Mouse (Mus musculus): ENCODE results near the gene Chrne. TPM values are rescaled to one million over a fixed set of nuclear protein-coding genes. Genes with fewer than 3 reads are reported as not detected.
A peak's percentile ranks its signal among the peaks of the same experiment; 100 is the strongest.

Chrne gene
- polyA plus RNA-seq (2012; rRNA removed): 0.66 and 0.99 TPM in 2 replicates

DNA sequence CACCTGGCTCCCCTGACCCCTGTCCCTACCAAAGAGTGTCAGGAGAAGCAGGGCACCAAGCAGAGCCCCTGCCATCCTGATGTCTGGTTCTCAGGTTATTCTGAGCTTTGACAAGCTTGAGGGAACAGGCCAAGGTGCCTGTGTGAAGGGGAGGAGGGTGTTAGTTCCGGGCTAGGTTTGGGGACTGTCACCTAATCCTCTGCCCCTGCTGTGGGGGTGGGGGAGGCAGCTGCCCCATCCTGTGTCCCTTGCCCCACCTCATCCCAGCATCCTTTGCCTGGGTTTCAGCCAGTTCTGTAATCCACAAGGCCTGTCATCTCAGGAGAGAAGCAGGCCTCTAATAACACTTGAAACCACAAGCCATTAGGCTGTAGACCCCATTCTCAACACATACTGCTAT is at the start of gene Chrne:
TSS of gene Chrne (minus strand) at position 116 of the 400 bp plus-strand sequence.
- Histone ChIP-seq H3K4me3 (ENCODE audit: extremely low read depth, insufficient read depth, insufficient read length) (no peak within 1 kb of the TSS), H3K27me3 (ENCODE audit: control insufficient read depth, insufficient read depth, low read length) (no peaks in the 10 kb centered on the region), H3K36me3 (ENCODE audit: control insufficient read depth, insufficient read depth, low read length) (no peaks in the 10 kb centered on the region), H3K4me1 (ENCODE audit: control insufficient read depth, insufficient read depth, insufficient read length) (peaks cover 8% of the 10 kb centered on the region; the same call in 1 of the 2 replicates), H3K27ac (ENCODE audit: insufficient read depth, low read length) (no peak within 1 kb of the TSS)
- DNase-seq (ENCODE audit: low read depth in 1 of 2, low spot score in 2 of 2): no peak
- no peak for TF ChIP-seq CTCF (IDR thresholded peaks at IDR 0.05; ENCODE audit: extremely low read depth, insufficient read depth, insufficient read length, insufficient replicate concordance)
- no peak for TF ChIP-seq POLR2A (IDR thresholded peaks at IDR 0.05; ENCODE audit: low read depth, low read length)
- 93% methylated on average over 1 of the region's 1 CpGs for WGBS

DNA sequence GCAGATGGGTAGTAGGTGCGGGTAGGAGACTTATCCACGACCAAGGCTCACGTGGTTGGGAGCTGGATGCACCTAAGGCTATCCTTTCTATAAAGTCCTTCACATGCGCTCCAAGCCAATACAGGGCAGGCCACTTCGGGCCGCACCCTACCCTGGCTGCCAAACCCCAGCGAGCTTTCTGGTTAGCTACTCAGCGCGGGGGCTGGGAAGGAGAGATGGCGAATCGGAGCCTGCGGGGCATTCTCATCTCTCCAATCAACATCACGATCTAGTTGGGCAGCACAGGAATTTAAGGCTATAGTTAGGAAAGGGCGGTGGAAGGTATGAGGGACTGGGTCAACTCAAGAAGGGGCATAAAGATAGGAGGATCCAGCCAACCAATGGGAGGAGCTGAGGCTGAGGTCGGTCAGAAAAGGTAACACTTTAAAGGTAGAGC is 49.3 kb upstream of the Chrne start:
- WGBS: 2% methylated on average over 15 of the region's 15 CpGs
- H3K4me1 ChIP-seq (ENCODE audit: control insufficient read depth, insufficient read depth, insufficient read length): peaks cover 9% of the 10 kb centered on the region; the same call in 1 of the 2 replicates
- no peaks in the 10 kb centered on the region for H3K27me3 ChIP-seq (ENCODE audit: control insufficient read depth, insufficient read depth, low read length)
- H3K27ac ChIP-seq (ENCODE audit: insufficient read depth, low read length): peak overlapping the region; percentile 77
- TF ChIP-seq CTCF (IDR thresholded peaks at IDR 0.05; ENCODE audit: extremely low read depth, insufficient read depth, insufficient read length, insufficient replicate concordance) (no peak), POLR2A (IDR thresholded peaks at IDR 0.05; ENCODE audit: low read depth, low read length) (no peak)
- peak overlapping the region; percentile 63 for H3K4me3 ChIP-seq (ENCODE audit: extremely low read depth, insufficient read depth, insufficient read length)
- H3K36me3 ChIP-seq (ENCODE audit: control insufficient read depth, insufficient read depth, low read length): peaks cover 14% of the 10 kb centered on the region
- DNase-seq (ENCODE audit: low read depth in 1 of 2, low spot score in 2 of 2): no peak

DNA sequence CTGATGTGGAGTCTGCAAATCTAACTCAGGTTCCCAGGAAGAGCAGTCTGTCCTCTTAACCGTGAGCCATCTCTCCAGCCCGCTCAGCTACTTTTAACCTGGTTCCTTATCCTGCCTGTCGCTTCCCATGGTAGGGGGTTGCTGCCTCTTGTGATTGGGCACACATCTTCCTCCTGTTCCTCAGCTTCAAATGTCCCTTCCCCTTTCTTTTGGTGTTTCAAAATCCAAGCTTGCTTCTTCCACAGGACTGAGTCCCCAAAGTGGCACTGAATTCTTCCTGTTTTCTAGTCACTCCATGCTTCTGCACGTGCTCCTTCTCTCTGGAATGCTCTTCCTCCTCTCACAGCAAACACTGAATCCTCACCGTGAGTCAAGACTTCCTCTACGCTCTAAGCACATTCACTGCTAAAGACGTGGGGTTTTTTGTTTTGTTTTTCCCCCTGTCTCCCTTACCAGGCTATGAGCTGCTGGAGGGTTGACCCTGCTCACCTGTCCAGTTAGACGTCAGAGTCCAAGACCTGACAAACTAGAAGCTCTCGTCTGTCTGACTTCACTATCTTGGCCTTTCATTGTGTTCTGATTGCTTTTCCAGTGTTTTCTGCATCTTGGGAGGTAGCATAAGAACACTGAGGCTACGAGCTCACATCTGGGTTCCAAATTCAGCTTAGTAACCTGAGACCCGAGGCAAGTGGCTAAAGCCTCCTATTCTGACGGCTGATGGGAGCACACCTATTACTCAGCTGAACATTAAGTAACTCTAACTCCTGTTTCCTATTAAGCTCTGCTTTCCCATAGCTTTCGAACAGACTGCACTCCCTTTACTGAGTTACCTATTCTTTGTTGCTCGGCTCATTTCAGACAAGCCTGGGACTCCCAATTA is 48.5 kb upstream of the Chrne start:
- no peak for DNase-seq (ENCODE audit: low read depth in 1 of 2, low spot score in 2 of 2)
- TF ChIP-seq POLR2A (IDR thresholded peaks at IDR 0.05; ENCODE audit: low read depth, low read length) (no peak), CTCF (IDR thresholded peaks at IDR 0.05; ENCODE audit: extremely low read depth, insufficient read depth, insufficient read length, insufficient replicate concordance) (no peak)
- Histone ChIP-seq H3K36me3 (ENCODE audit: control insufficient read depth, insufficient read depth, low read length) (peaks cover 20% of the 10 kb centered on the region), H3K4me3 (ENCODE audit: extremely low read depth, insufficient read depth, insufficient read length) (no peak overlapping the region), H3K4me1 (ENCODE audit: control insufficient read depth, insufficient read depth, insufficient read length) (peaks cover 9% of the 10 kb centered on the region; the same call in 1 of the 2 replicates), H3K27me3 (ENCODE audit: control insufficient read depth, insufficient read depth, low read length) (no peaks in the 10 kb centered on the region), H3K27ac (ENCODE audit: insufficient read depth, low read length) (no peak overlapping the region)
- WGBS: 82% methylated on average over 14 of the region's 14 CpGs

DNA sequence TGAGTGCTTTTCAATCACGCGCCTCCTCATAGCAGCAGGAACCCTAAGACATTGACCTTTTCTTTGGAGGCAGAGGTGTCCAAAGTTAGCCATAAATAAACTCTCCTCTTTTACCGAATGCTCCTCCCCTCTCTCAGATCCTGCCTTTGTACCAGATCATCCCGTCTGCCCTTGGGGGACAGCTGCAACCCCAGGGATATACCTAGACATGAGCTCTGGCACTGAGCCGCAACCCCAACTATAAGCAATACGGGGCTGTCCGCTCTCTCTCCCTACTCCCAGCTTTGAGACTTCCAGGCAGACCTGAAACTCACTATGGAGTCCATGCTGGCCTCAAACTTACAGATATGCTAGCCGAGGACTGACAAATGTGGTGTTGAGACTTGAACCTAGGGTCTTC is 47.7 kb upstream of the Chrne start:
- Histone ChIP-seq H3K27me3 (ENCODE audit: control insufficient read depth, insufficient read depth, low read length) (no peaks in the 10 kb centered on the region), H3K4me3 (ENCODE audit: extremely low read depth, insufficient read depth, insufficient read length) (no peak overlapping the region), H3K4me1 (ENCODE audit: control insufficient read depth, insufficient read depth, insufficient read length) (peaks cover 9% of the 10 kb centered on the region; the same call in 1 of the 2 replicates), H3K36me3 (ENCODE audit: control insufficient read depth, insufficient read depth, low read length) (peaks cover 20% of the 10 kb centered on the region), H3K27ac (ENCODE audit: insufficient read depth, low read length) (no peak overlapping the region)
- no peak for DNase-seq (ENCODE audit: low read depth in 1 of 2, low spot score in 2 of 2)
- 96% methylated on average over 8 of the region's 8 CpGs for WGBS
- TF ChIP-seq CTCF (IDR thresholded peaks at IDR 0.05; ENCODE audit: extremely low read depth, insufficient read depth, insufficient read length, insufficient replicate concordance) (no peak), POLR2A (IDR thresholded peaks at IDR 0.05; ENCODE audit: low read depth, low read length) (no peak)

DNA sequence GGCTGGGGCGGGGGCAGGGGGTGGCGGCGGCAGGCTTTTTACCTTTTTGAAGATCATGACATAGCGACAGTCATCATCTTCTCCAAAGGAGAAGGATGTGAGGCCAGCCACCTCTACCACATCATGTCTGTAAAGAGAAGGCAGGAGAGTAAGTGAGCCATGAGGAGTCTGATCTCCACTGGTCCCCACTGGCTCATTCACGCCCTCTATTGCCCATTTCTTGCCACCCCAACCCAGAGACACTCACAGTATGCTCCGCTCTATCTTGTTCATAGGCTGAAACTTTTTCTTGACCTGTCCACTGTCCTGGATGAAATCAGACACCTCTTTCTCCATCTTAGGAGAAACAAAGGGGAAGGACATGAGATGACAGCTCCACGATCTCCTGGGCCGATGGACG is 45.7 kb upstream of the Chrne start:
- TF ChIP-seq POLR2A (IDR thresholded peaks at IDR 0.05; ENCODE audit: low read depth, low read length): no peak
- no peak for TF ChIP-seq CTCF (IDR thresholded peaks at IDR 0.05; ENCODE audit: extremely low read depth, insufficient read depth, insufficient read length, insufficient replicate concordance)
- no peak overlapping the region for H3K27ac ChIP-seq (ENCODE audit: insufficient read depth, low read length)
- 96% methylated on average over 9 of the region's 9 CpGs for WGBS
- H3K4me3 ChIP-seq (ENCODE audit: extremely low read depth, insufficient read depth, insufficient read length): no peak overlapping the region
- H3K36me3 ChIP-seq (ENCODE audit: control insufficient read depth, insufficient read depth, low read length): peaks cover 20% of the 10 kb centered on the region
- peaks cover 4% of the 10 kb centered on the region; the same call in 1 of the 2 replicates for H3K4me1 ChIP-seq (ENCODE audit: control insufficient read depth, insufficient read depth, insufficient read length)
- no peak for DNase-seq (ENCODE audit: low read depth in 1 of 2, low spot score in 2 of 2)
- no peaks in the 10 kb centered on the region for H3K27me3 ChIP-seq (ENCODE audit: control insufficient read depth, insufficient read depth, low read length)

DNA sequence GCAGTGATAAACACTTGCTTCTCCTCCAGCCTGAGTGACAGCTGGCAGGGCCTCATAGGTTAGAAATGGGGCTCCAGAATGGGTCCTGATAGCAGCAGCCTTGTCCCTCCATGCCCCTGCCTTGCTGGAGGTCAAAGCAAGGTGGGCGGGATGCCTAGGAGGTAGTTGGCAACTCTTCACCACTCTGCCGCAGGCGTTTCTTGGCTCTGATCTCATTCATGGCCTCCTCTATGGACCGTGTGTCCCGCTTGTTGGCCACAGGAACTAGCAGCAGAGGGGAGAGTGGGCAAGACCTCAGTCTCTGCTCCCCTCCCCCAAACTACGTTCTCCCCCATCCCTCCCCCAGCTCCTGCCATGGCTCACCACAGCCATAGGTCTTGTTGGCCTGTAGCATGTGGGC is 44.9 kb upstream of the Chrne start:
- H3K36me3 ChIP-seq (ENCODE audit: control insufficient read depth, insufficient read depth, low read length): peaks cover 20% of the 10 kb centered on the region
- no peak for TF ChIP-seq POLR2A (IDR thresholded peaks at IDR 0.05; ENCODE audit: low read depth, low read length)
- TF ChIP-seq CTCF (IDR thresholded peaks at IDR 0.05; ENCODE audit: extremely low read depth, insufficient read depth, insufficient read length, insufficient replicate concordance): no peak
- no peak for DNase-seq (ENCODE audit: low read depth in 1 of 2, low spot score in 2 of 2)
- 93% methylated on average over 6 of the region's 6 CpGs for WGBS
- H3K4me1 ChIP-seq (ENCODE audit: control insufficient read depth, insufficient read depth, insufficient read length): peaks cover 4% of the 10 kb centered on the region; the same call in 1 of the 2 replicates
- H3K27ac ChIP-seq (ENCODE audit: insufficient read depth, low read length): no peak overlapping the region
- no peaks in the 10 kb centered on the region for H3K27me3 ChIP-seq (ENCODE audit: control insufficient read depth, insufficient read depth, low read length)
- no peak overlapping the region for H3K4me3 ChIP-seq (ENCODE audit: extremely low read depth, insufficient read depth, insufficient read length)

DNA sequence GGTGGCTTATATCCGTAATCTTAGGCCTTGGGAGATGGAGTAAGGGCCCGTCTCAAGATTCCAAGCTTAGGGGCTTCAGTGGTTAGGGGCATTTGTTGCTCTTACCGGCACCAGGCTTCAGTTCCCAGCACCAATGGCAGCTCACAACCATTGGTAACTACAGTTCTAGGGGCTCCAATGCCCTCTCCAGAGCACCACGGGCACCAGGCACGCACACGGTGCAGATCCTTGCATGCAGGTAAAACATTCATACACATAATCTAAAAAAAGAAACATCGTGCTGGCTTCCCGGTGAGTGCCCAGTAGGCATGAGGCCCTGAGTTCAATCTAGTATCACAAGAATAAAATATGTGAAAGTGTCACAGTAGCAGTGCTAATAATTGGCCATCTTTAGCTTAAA is 44.1 kb upstream of the Chrne start:
- no peak for DNase-seq (ENCODE audit: low read depth in 1 of 2, low spot score in 2 of 2)
- no peaks in the 10 kb centered on the region for H3K27me3 ChIP-seq (ENCODE audit: control insufficient read depth, insufficient read depth, low read length)
- 94% methylated on average over 8 of the region's 8 CpGs for WGBS
- H3K36me3 ChIP-seq (ENCODE audit: control insufficient read depth, insufficient read depth, low read length): peaks cover 20% of the 10 kb centered on the region
- no peak overlapping the region for H3K4me3 ChIP-seq (ENCODE audit: extremely low read depth, insufficient read depth, insufficient read length)
- H3K27ac ChIP-seq (ENCODE audit: insufficient read depth, low read length): no peak overlapping the region
- TF ChIP-seq CTCF (IDR thresholded peaks at IDR 0.05; ENCODE audit: extremely low read depth, insufficient read depth, insufficient read length, insufficient replicate concordance) (no peak), POLR2A (IDR thresholded peaks at IDR 0.05; ENCODE audit: low read depth, low read length) (no peak)
- H3K4me1 ChIP-seq (ENCODE audit: control insufficient read depth, insufficient read depth, insufficient read length): peaks cover 5% of the 10 kb centered on the region; the same call in 1 of the 2 replicates

All from spleen, adult 2 months (tissue).